Mouse (Mus musculus): Measurements from ENCODE around the gene Zfyve28.

The Zfyve28 gene

DNA sequence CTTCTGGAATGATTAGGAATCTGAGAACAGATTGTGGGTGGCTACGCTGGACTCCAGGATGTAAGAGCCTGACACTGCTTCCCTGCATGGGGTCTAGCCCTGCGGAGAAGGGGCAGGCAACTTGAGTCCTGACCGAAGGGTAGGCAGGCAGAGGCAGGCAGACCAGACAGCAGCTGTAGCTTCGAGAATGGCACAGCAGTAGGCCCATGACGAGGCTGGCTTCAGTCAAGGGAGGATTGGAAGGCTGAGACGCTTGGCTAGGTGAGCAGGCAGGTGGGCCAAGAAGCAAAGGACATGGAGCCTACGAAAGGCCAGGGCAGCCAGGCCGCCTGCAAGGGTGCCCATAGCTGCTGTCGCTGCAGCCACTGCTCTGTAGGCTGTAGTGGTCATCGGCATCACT is 111.6 kb downstream of the Zfyve28 start:
- peaks cover 2% of the 10 kb centered on the region; the same call in 1 of the 2 replicates for H3K36me3 ChIP-seq (ENCODE audit: control insufficient read depth, insufficient read depth, low read length, poor library complexity, severe bottlenecking)
- no peaks in the 10 kb centered on the region for H3K27me3 ChIP-seq (ENCODE audit: control insufficient read depth, insufficient read depth, low read length, poor library complexity, severe bottlenecking)
- DNase-seq (ENCODE audit: low read depth, low spot score): no peak

- DNase-seq (ENCODE audit: low read depth, low spot score): no peak
- Histone ChIP-seq H3K36me3 (ENCODE audit: control insufficient read depth, insufficient read depth, low read length, poor library complexity, severe bottlenecking) (peaks cover 2% of the 10 kb centered on the region; the same call in 1 of the 2 replicates), H3K27me3 (ENCODE audit: control insufficient read depth, insufficient read depth, low read length, poor library complexity, severe bottlenecking) (no peaks in the 10 kb centered on the region)
These were observed 112.9 kb downstream of the Zfyve28 start for GRCm38 (mm10) chr5:34175403-34175694.

DNA sequence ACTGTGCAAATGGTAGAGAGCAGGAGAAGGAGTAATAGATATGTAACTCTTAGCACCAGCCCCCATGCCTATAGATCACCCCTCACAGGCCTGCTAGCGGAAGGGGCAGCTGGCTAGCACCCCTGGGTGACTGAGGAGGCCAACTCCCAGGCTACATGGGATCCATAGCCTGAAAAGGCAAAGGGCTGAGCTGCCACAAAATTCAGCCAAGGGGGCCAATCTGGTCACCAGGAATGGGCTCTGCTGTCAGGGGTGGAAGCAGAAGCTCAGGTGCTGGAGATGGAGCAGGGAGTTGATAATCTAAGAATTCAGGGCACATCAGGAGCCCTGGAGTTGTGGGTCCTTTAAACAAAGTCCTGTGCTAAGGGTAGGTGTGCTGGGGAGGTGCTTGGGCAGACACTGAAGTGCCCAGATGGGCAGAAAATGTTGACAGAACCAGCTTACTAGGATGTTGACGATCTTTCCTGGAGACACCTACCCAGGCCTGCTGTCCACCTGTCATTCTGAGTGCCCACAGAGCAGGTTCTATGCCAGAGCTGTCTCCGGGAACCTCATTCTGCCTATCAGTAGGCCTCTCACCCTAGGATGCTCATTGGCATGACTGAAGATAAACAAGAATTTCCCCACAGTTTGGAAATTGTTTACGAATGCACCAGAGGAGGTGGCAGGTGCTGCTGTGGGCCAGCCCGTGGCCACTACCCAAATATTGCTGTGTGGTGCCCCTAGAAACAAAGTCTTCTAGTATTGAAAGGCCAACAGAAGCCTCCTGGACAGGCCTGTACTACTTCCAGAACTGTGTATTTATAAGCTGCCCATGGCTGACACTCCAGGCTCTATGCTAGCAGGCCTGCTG is 113.5 kb downstream of the Zfyve28 start:
- DNase-seq (ENCODE audit: low read depth, low spot score): no peak
- Histone ChIP-seq H3K27me3 (ENCODE audit: control insufficient read depth, insufficient read depth, low read length, poor library complexity, severe bottlenecking) (no peaks in the 10 kb centered on the region), H3K36me3 (ENCODE audit: control insufficient read depth, insufficient read depth, low read length, poor library complexity, severe bottlenecking) (peaks cover 2% of the 10 kb centered on the region; the same call in 1 of the 2 replicates)

- Histone ChIP-seq H3K36me3 (ENCODE audit: control insufficient read depth, insufficient read depth, low read length, poor library complexity, severe bottlenecking) (peaks cover 2% of the 10 kb centered on the region; the same call in 1 of the 2 replicates), H3K27me3 (ENCODE audit: control insufficient read depth, insufficient read depth, low read length, poor library complexity, severe bottlenecking) (no peaks in the 10 kb centered on the region)
- DNase-seq (ENCODE audit: low read depth, low spot score): no peak
These were observed 114.2 kb downstream of the Zfyve28 start for GRCm38 (mm10) chr5:34174021-34174420.

DNA sequence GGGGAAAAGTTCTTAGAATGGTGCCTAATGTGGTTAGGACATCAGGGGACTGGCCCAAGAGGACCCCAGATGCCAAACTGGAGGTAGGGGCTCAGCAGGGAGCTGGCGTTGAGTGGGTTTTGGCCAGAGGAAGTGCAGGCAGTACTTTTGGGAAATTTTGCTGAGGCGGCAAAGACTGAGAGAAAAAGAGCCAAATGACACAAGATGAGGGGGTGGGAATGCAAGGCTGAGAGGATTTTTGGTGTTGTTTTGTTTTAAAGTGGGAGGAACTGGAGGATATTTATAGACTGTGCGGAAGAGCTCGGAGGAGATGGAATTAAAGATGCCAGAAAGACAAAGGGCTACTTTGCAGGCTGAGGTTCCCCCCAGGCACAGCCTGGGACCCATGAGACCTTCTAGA is 117.5 kb downstream of the Zfyve28 start:
- DNase-seq (ENCODE audit: low read depth, low spot score): no peak
- Histone ChIP-seq H3K27me3 (ENCODE audit: control insufficient read depth, insufficient read depth, low read length, poor library complexity, severe bottlenecking) (no peaks in the 10 kb centered on the region), H3K36me3 (ENCODE audit: control insufficient read depth, insufficient read depth, low read length, poor library complexity, severe bottlenecking) (peaks cover 2% of the 10 kb centered on the region)

DNA sequence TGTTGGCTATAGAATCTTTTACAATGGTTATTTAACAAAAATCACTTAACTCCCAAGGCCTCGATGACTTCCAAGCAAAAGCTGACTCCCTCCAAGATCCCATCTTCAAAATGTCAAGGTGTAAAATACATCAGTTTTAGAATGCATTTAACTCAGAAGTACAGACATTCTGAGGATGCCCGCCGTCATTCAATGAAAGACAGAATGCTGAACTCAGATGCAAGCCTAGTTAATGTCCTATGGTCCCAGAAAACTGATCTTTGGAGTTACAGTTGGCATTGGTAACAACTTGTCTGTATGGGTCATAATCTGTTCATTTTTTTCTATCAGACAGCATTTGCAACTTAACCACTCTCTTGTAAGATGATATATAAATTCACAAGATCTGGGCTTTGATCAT is 118.3 kb downstream of the Zfyve28 start:
- no peak for DNase-seq (ENCODE audit: low read depth, low spot score)
- H3K36me3 ChIP-seq (ENCODE audit: control insufficient read depth, insufficient read depth, low read length, poor library complexity, severe bottlenecking): peaks cover 2% of the 10 kb centered on the region

DNA sequence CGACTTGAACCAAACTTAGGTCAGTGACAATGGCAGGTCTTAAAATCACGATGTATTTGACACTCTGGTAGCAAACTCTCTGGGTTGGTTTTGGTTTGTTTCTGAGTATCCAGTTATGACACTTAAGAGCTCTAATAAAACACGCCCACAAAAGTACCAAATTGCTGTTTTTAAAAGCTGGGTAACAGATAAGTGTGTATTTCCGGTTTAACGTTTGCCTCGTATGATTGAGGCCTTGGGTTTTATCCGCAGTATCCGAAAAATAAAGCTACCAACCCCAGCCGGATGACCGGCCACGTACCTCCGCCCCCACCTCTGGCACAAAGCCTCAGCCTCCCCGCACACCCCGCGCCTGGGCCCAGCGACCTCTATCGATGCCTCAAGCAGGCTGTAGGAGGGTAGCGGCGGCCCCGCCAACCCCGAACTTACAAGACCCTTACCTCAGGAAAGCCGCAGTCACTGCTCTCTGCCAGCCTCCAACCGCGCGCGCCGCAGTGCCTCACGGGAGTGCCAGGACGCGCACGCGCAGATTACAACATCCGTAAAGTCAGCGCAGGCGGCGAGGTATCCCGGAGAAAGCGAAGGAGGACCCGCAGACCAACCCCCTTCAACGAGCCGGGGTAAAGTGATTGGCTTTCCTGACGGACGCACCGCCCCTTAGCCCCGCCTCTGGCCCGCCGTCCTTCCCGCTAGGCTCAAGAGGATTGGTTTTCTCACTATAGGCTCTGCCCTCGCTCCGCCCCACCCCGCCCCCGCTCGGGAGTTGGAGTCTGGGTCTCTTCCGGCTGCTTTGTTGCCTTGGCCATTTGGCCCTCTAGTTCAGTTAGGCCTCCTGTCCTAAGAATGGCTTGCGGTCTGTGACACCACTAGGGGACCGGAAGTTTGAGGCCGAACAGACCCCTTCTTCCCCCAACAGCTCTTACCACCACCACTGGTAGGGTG is 119.0 kb downstream of the Zfyve28 start, which contains the start of the genes Poln and Haus3:
TSS of gene Poln (minus strand) at position 499 of the 942 bp plus-strand sequence.
TSS of gene Haus3 (minus strand) at position 578 of the 942 bp plus-strand sequence.
- peaks cover 2% of the 10 kb centered on the region for H3K36me3 ChIP-seq (ENCODE audit: control insufficient read depth, insufficient read depth, low read length, poor library complexity, severe bottlenecking)
- DNase-seq (ENCODE audit: low read depth, low spot score): peak; percentile 98
- no peaks in the 10 kb centered on the region for H3K27me3 ChIP-seq (ENCODE audit: control insufficient read depth, insufficient read depth, low read length, poor library complexity, severe bottlenecking)

More for the DNA sequence above, 118.3 kb downstream of the Zfyve28 start:
- no peaks in the 10 kb centered on the region for H3K27me3 ChIP-seq (ENCODE audit: control insufficient read depth, insufficient read depth, low read length, poor library complexity, severe bottlenecking)

DNA sequence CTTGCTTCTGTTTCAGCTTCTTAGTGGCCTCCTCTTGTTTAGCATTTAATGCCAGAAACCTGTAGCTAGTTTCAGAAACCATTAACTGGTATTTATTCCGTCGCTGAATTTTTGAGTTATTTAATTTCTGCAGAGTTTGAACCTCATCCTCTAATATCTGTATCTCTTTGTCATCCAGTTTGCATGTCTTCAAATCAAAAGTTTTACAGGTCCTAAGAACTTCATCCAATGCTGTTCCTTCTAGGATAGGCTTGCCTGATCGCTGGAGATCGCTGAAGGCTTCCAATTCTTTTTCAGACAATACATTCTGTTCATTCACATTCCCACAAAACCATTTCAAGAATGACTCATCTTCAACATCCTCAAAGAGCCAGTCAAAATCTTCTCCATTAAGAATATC is 120.4 kb downstream of the Zfyve28 start:
- Histone ChIP-seq H3K27me3 (ENCODE audit: control insufficient read depth, insufficient read depth, low read length, poor library complexity, severe bottlenecking) (no peaks in the 10 kb centered on the region), H3K36me3 (ENCODE audit: control insufficient read depth, insufficient read depth, low read length, poor library complexity, severe bottlenecking) (peaks cover 2% of the 10 kb centered on the region; the same call in 1 of the 2 replicates)
- no peak for DNase-seq (ENCODE audit: low read depth, low spot score)

DNA sequence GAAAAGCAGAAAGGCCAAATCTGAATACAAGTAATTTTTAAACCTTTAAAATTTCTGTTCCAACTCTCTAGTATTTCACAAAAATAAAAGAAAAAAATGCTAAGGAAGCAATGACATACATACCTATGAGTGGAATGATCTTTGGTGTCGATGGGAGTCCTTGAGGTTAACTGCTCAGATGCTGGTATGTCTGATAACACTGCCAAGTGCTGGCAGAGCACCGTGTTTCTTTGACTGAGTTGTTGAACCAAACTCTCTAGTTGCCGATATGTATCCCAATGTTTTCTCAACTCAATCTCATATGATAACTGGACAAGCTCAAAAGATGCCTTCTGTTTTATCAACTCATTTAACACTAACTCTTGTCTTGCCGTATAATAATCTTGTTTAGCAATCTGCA is 122.5 kb downstream of the Zfyve28 start:
- Histone ChIP-seq H3K27me3 (ENCODE audit: control insufficient read depth, insufficient read depth, low read length, poor library complexity, severe bottlenecking) (no peaks in the 10 kb centered on the region), H3K36me3 (ENCODE audit: control insufficient read depth, insufficient read depth, low read length, poor library complexity, severe bottlenecking) (peaks cover 2% of the 10 kb centered on the region; the same call in 1 of the 2 replicates)
- no peak for DNase-seq (ENCODE audit: low read depth, low spot score)

- H3K27me3 ChIP-seq (ENCODE audit: control insufficient read depth, insufficient read depth, low read length, poor library complexity, severe bottlenecking): no peaks in the 10 kb centered on the region
- H3K36me3 ChIP-seq (ENCODE audit: control insufficient read depth, insufficient read depth, low read length, poor library complexity, severe bottlenecking): no peaks in the 10 kb centered on the region
- DNase-seq (ENCODE audit: low read depth, low spot score): no peak
These were observed 139.8 kb downstream of the Zfyve28 start for GRCm38 (mm10) chr5:34148476-34148875.

- no peaks in the 10 kb centered on the region for H3K27me3 ChIP-seq (ENCODE audit: control insufficient read depth, insufficient read depth, low read length, poor library complexity, severe bottlenecking)
- H3K36me3 ChIP-seq (ENCODE audit: control insufficient read depth, insufficient read depth, low read length, poor library complexity, severe bottlenecking): no peaks in the 10 kb centered on the region
- DNase-seq (ENCODE audit: low read depth, low spot score): peak; percentile 9
These were observed 140.7 kb downstream of the Zfyve28 start for GRCm38 (mm10) chr5:34147554-34147953.
